Mouse (Mus musculus): ENCODE data around the gene Pitpnm3. TPM values are rescaled to one million over a fixed set of nuclear protein-coding genes. Genes with fewer than 3 reads are reported as not detected.
A peak's percentile ranks its signal among the peaks of the same experiment; 100 is the strongest.

Gene Pitpnm3
- polyA plus RNA-seq, 1 experiment from 2014 or later, result 1.4 TPM

- 0 out of 2 replicates have a peak, but pooled peaks cover 11% of the 10 kb centered on the region for H3K27me3 ChIP-seq (replicated peaks; ENCODE audit: control insufficient read depth, insufficient read depth, low read length)
- no peaks in the 10 kb centered on the region for H3K9me3 ChIP-seq (ENCODE audit: control insufficient read depth, low read length)
- no peak overlapping the region for H3K9ac ChIP-seq (ENCODE audit: low read length)
- peaks cover 42% of the 10 kb centered on the region for H3K36me3 ChIP-seq (ENCODE audit: control insufficient read depth, insufficient read depth, low read length)
- 65% methylated on average over 6 of the region's 6 CpGs for WGBS
- no peak overlapping the region for H3K4me2 ChIP-seq (ENCODE audit: low read length)
- no peak overlapping the region for H3K4me3 ChIP-seq (ENCODE audit: low read depth, low read length)
- no peak overlapping the region for H3K27ac ChIP-seq (ENCODE audit: low read depth)
- DNase-seq (ENCODE audit: low spot score) (no peak), ATAC-seq (replicated peaks; ENCODE audit: low FRiP score, low TSS enrichment, low read depth) (no peak)
- H3K4me1 ChIP-seq (replicated peaks; ENCODE audit: control insufficient read depth, insufficient read depth, low read length), result peaks cover 15% of the 10 kb centered on the region
Measured at GRCm38 (mm10) chr11:72048730-72049129, 86.8 kb downstream of the Pitpnm3 start.

DNA sequence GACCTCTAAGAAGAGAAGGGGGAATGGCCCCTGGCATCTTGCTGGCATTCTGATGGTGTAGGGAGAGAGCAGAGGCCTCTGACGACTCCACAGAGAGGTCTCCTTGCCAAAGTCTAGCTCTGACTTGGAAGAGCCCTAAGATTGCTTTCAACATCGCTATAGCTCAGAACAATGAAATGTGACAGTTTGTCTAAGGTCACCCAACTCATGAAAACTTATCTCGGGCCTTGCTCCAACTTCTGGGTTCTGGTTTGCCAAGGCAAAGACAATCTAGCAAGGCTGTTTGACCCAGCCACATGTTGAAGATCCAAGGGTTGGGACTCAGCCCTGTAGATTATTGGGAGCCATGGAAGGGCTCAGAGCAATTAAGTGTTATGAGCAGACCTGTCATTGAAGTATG lies 91.3 kb downstream of the Pitpnm3 start:
- Histone ChIP-seq H3K4me1 (replicated peaks; ENCODE audit: control insufficient read depth, insufficient read depth, low read length) (peaks cover 25% of the 10 kb centered on the region), H3K4me2 (ENCODE audit: low read length) (0 out of 2 replicates have a peak overlapping the region, but pooled peaks have one; percentile 8), H3K9me3 (ENCODE audit: control insufficient read depth, low read length) (no peaks in the 10 kb centered on the region), H3K9ac (ENCODE audit: low read length) (no peak overlapping the region), H3K27me3 (replicated peaks; ENCODE audit: control insufficient read depth, insufficient read depth, low read length) (no peaks in the 10 kb centered on the region), H3K36me3 (ENCODE audit: control insufficient read depth, insufficient read depth, low read length) (peaks cover 42% of the 10 kb centered on the region), H3K4me3 (ENCODE audit: low read depth, low read length) (no peak overlapping the region), H3K27ac (ENCODE audit: low read depth) (no peak overlapping the region)
- 89% methylated on average over 3 of the region's 3 CpGs for WGBS
- ATAC-seq (replicated peaks; ENCODE audit: low FRiP score, low TSS enrichment, low read depth), result no peak
- no peak for DNase-seq (ENCODE audit: low spot score)

- 0% methylated on average over 14 of the region's 14 CpGs for WGBS
- Histone ChIP-seq H3K4me1 (replicated peaks; ENCODE audit: control insufficient read depth, insufficient read depth, low read length) (peaks cover 25% of the 10 kb centered on the region), H3K36me3 (ENCODE audit: control insufficient read depth, insufficient read depth, low read length) (peaks cover 35% of the 10 kb centered on the region), H3K9me3 (ENCODE audit: control insufficient read depth, low read length) (no peaks in the 10 kb centered on the region), H3K27me3 (replicated peaks; ENCODE audit: control insufficient read depth, insufficient read depth, low read length) (no peaks in the 10 kb centered on the region), H3K4me2 (ENCODE audit: low read length) (peak overlapping the region; percentile 79), H3K4me3 (ENCODE audit: low read depth, low read length) (peak overlapping the region; percentile 70), H3K27ac (ENCODE audit: low read depth) (no peak overlapping the region), H3K9ac (ENCODE audit: low read length) (peak overlapping the region; percentile 59)
- DNase-seq (ENCODE audit: low spot score) (no peak), ATAC-seq (replicated peaks; ENCODE audit: low FRiP score, low TSS enrichment, low read depth) (no peak; the same call in 1 of the 2 replicates)
Measured at GRCm38 (mm10) chr11:72042631-72043030, 92.9 kb downstream of the Pitpnm3 start.

- H3K4me2 ChIP-seq (ENCODE audit: low read length), result peak within 1 kb of the TSS; percentile 79
- H3K4me3 ChIP-seq (ENCODE audit: low read depth, low read length), result peak within 1 kb of the TSS; percentile 70
- under 1% methylated on average over 52 of the region's 52 CpGs for WGBS
- peaks cover 25% of the 10 kb centered on the region for H3K4me1 ChIP-seq (replicated peaks; ENCODE audit: control insufficient read depth, insufficient read depth, low read length)
- peak; percentile 95 for DNase-seq (ENCODE audit: low spot score)
- H3K27ac ChIP-seq (ENCODE audit: low read depth), result peak within 1 kb of the TSS; percentile 52
- H3K36me3 ChIP-seq (ENCODE audit: control insufficient read depth, insufficient read depth, low read length), result peaks cover 31% of the 10 kb centered on the region
- no peaks in the 10 kb centered on the region for H3K27me3 ChIP-seq (replicated peaks; ENCODE audit: control insufficient read depth, insufficient read depth, low read length)
- no peaks in the 10 kb centered on the region for H3K9me3 ChIP-seq (ENCODE audit: control insufficient read depth, low read length)
- peak; percentile 88 for ATAC-seq (replicated peaks; ENCODE audit: low FRiP score, low TSS enrichment, low read depth)
- H3K9ac ChIP-seq (ENCODE audit: low read length), result peak within 1 kb of the TSS; percentile 59
Measured at GRCm38 (mm10) chr11:72041768-72042607, 93.6 kb downstream of the Pitpnm3 start, which contains the start of gene Pimreg. Pimreg (plus strand) TSS chr11:72042032.

DNA sequence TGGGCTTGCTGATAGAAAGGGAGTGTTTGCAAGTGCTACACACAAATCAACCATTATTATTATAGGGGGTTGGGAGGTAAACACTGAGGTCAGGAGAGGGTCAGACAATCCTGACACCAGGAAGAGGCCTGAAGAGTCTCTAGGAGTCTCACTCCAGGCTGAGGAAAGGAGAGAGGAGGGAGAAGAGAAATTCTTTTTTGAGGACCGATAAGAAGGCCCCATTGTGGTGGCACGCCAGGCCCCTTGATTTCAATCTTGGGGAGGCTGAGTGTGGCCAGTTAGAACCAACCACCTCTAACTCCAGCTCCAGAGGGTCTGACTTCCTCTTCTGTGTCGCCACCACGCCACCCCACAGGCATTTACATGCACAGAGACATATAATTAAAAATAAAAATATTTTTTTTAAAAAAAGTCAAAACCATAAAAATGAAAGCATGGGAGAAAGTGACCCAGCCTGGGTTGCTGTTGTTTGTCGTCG lies 94.2 kb downstream of the Pitpnm3 start:
- Histone ChIP-seq H3K9ac (ENCODE audit: low read length) (peak overlapping the region; percentile 37; the same call in 1 of the 2 replicates), H3K36me3 (ENCODE audit: control insufficient read depth, insufficient read depth, low read length) (peaks cover 24% of the 10 kb centered on the region), H3K27me3 (replicated peaks; ENCODE audit: control insufficient read depth, insufficient read depth, low read length) (no peaks in the 10 kb centered on the region), H3K4me1 (replicated peaks; ENCODE audit: control insufficient read depth, insufficient read depth, low read length) (peaks cover 25% of the 10 kb centered on the region), H3K4me2 (ENCODE audit: low read length) (peak overlapping the region; percentile 79), H3K4me3 (ENCODE audit: low read depth, low read length) (peak overlapping the region; percentile 70), H3K9me3 (ENCODE audit: control insufficient read depth, low read length) (no peaks in the 10 kb centered on the region), H3K27ac (ENCODE audit: low read depth) (peak overlapping the region; percentile 29)
- ATAC-seq (replicated peaks; ENCODE audit: low FRiP score, low TSS enrichment, low read depth) (no peak), DNase-seq (ENCODE audit: low spot score) (no peak)
- 13% methylated on average over 6 of the region's 6 CpGs for WGBS

- Histone ChIP-seq H3K36me3 (ENCODE audit: control insufficient read depth, insufficient read depth, low read length) (peaks cover 9% of the 10 kb centered on the region), H3K27ac (ENCODE audit: low read depth) (no peak overlapping the region), H3K4me1 (replicated peaks; ENCODE audit: control insufficient read depth, insufficient read depth, low read length) (peaks cover 25% of the 10 kb centered on the region), H3K27me3 (replicated peaks; ENCODE audit: control insufficient read depth, insufficient read depth, low read length) (no peaks in the 10 kb centered on the region), H3K9me3 (ENCODE audit: control insufficient read depth, low read length) (no peaks in the 10 kb centered on the region), H3K9ac (ENCODE audit: low read length) (no peak overlapping the region), H3K4me2 (ENCODE audit: low read length) (no peak overlapping the region), H3K4me3 (ENCODE audit: low read depth, low read length) (no peak overlapping the region)
- DNase-seq (ENCODE audit: low spot score), result no peak
- ATAC-seq (replicated peaks; ENCODE audit: low FRiP score, low TSS enrichment, low read depth), result no peak
- WGBS, result 31% methylated on average over 16 of the region's 16 CpGs
Measured at GRCm38 (mm10) chr11:72039599-72040386, 95.8 kb downstream of the Pitpnm3 start.

- WGBS, result 9% methylated on average over 4 of the region's 4 CpGs
- DNase-seq (ENCODE audit: low spot score), result peak; percentile 93
- H3K4me3 ChIP-seq (ENCODE audit: low read depth, low read length), result no peak overlapping the region
- no peak for ATAC-seq (replicated peaks; ENCODE audit: low FRiP score, low TSS enrichment, low read depth)
- H3K4me2 ChIP-seq (ENCODE audit: low read length), result no peak overlapping the region
- no peaks in the 10 kb centered on the region for H3K36me3 ChIP-seq (ENCODE audit: control insufficient read depth, insufficient read depth, low read length)
- peaks cover 13% of the 10 kb centered on the region for H3K4me1 ChIP-seq (replicated peaks; ENCODE audit: control insufficient read depth, insufficient read depth, low read length)
- H3K27me3 ChIP-seq (replicated peaks; ENCODE audit: control insufficient read depth, insufficient read depth, low read length), result no peaks in the 10 kb centered on the region
- no peaks in the 10 kb centered on the region for H3K9me3 ChIP-seq (ENCODE audit: control insufficient read depth, low read length)
- no peak overlapping the region for H3K9ac ChIP-seq (ENCODE audit: low read length)
- no peak overlapping the region for H3K27ac ChIP-seq (ENCODE audit: low read depth)
Measured at GRCm38 (mm10) chr11:72037996-72038395, 97.6 kb downstream of the Pitpnm3 start.

- H3K9ac ChIP-seq (ENCODE audit: low read length), result no peak within 1 kb of the TSS
- 63% methylated on average over 4 of the region's 4 CpGs for WGBS
- DNase-seq (ENCODE audit: low spot score), result no peak
- H3K4me3 ChIP-seq (ENCODE audit: low read depth, low read length), result no peak within 1 kb of the TSS
- H3K4me1 ChIP-seq (replicated peaks; ENCODE audit: control insufficient read depth, insufficient read depth, low read length), result peaks cover 10% of the 10 kb centered on the region; the same call in 1 of the 2 replicates
- H3K4me2 ChIP-seq (ENCODE audit: low read length), result no peak within 1 kb of the TSS
- no peaks in the 10 kb centered on the region for H3K27me3 ChIP-seq (replicated peaks; ENCODE audit: control insufficient read depth, insufficient read depth, low read length)
- no peaks in the 10 kb centered on the region for H3K36me3 ChIP-seq (ENCODE audit: control insufficient read depth, insufficient read depth, low read length)
- no peak for ATAC-seq (replicated peaks; ENCODE audit: low FRiP score, low TSS enrichment, low read depth)
- no peaks in the 10 kb centered on the region for H3K9me3 ChIP-seq (ENCODE audit: control insufficient read depth, low read length)
- H3K27ac ChIP-seq (ENCODE audit: low read depth), result no peak within 1 kb of the TSS
Measured at GRCm38 (mm10) chr11:72037409-72037808, 98.2 kb downstream of the Pitpnm3 start, which contains the start of gene Aipl1. Aipl1 (minus strand) TSS chr11:72037509.

All from intestine, embryonic 14.5 days (tissue).